Mouse (Mus musculus) embryonic fibroblast, embryonic 13.5 days (primary cell): ENCODE results near the gene Cdk6.
"Not testable (repeated sequence)": the region's sequence is repeated elsewhere in the genome, so short reads cannot be mapped to it uniquely, and the experiment has no call there.

Experiments used
- CTCF ChIP-seq: IDR thresholded peaks from 2 replicates; pipeline ENCODE4 v1.5.1; 2011; ENCODE audit warnings: mild to moderate bottlenecking, control low read depth, low read length, moderate library complexity, borderline replicate concordance; ENCODE audit not compliant: insufficient read depth
- POLR2A ChIP-seq: IDR thresholded peaks from 2 replicates; pipeline ENCODE4 v1.6.1; 2011; ENCODE audit warnings: low read depth, mild to moderate bottlenecking, control low read depth, low read length, moderate library complexity

DNA sequence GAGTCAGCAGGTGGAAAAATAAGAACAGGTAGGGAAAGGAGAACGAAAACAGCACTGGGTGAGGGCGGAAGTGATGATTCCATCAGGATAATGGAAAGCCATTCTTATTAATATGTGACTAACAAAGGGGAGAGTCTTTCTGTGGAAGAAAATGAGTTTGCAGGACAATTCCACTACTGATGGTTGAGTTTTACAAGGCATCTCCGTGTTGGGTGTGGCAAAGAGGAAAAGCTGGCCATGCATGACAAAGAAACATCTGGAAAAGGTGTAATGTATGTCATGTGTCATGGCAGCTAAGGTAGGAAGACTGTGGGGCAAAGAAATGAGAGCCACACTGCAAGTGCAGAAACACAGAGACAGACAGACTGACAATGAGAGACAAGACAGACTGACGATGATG lies 8.3 kb upstream of the Cdk6 start:
- TF ChIP-seq CTCF, POLR2A: not testable (repeated sequence)
